Mouse (Mus musculus) limb, embryonic 15.5 days (tissue): Measurements from ENCODE around the gene Myo16. TPM values are rescaled to one million over a fixed set of nuclear protein-coding genes. Genes with fewer than 3 reads are reported as not detected.

ENCODE experiments used
- ATAC-seq: fragments of 200-750 bp; cut with Nextera tagmentation; 2 replicates; pipeline ENCODE4 v1.8.0; 2017; ENCODE audit warnings: low read depth, moderate TSS enrichment; ENCODE audit not compliant: insufficient number of reproducible peaks, low FRiP score, low TSS enrichment
- H3K27ac ChIP-seq: fragments of 300-500 bp; sonication (generic); 2 replicates; pipeline ENCODE4 v1.5.1; 2015; ENCODE audit warnings: moderate library complexity, mild to moderate bottlenecking, inconsistent platforms
- H3K27me3 ChIP-seq: fragments of 300-500 bp; sonication (generic); 2 replicates; pipeline ENCODE4 v1.6.1; 2015; ENCODE audit warnings: inconsistent platforms
- H3K36me3 ChIP-seq: fragments of 300-500 bp; sonication (generic); 2 replicates; pipeline ENCODE4 v1.6.1; 2015; ENCODE audit warnings: inconsistent platforms
- H3K4me1 ChIP-seq: fragments of 300-500 bp; sonication (generic); 2 replicates; pipeline ENCODE4 v1.6.1; 2015; ENCODE audit warnings: inconsistent platforms
- H3K4me2 ChIP-seq: fragments of 300-500 bp; sonication (generic); 2 replicates; pipeline ENCODE4 v1.6.1; 2015; ENCODE audit warnings: mild to moderate bottlenecking, inconsistent platforms
- H3K4me3 ChIP-seq: fragments of 300-500 bp; sonication (generic); 2 replicates; pipeline ENCODE4 v1.5.1; 2015; ENCODE audit warnings: mild to moderate bottlenecking, inconsistent platforms
- H3K9ac ChIP-seq: fragments of 300-500 bp; sonication (generic); 2 replicates; pipeline ENCODE4 v1.6.1; 2015; ENCODE audit warnings: inconsistent platforms
- H3K9me3 ChIP-seq: fragments of 300-500 bp; sonication (generic); 2 replicates; pipeline ENCODE4 v1.6.1; 2016; ENCODE audit warnings: inconsistent platforms
- WGBS: fragments of 180-500 bp; shearing (Covaris S2); methylation state at CpG from one replicate; pipeline ENCODE4 v1.1.7; 2015; 5-methylcytosine and 5-hydroxymethylcytosine counted together
- polyA plus RNA-seq: library from polyadenylated mRNA; unstranded; fragments of >200 nt; fragmentation: Nextera tagmentation; extraction: Ambion mirVana; gene quantifications from 2 replicates; pipeline ENCODE4 v1.2.1, GENCODE M21; 2015

Gene Myo16
- polyA plus RNA-seq, 1 experiment from 2014 or later: 0.42 TPM

DNA sequence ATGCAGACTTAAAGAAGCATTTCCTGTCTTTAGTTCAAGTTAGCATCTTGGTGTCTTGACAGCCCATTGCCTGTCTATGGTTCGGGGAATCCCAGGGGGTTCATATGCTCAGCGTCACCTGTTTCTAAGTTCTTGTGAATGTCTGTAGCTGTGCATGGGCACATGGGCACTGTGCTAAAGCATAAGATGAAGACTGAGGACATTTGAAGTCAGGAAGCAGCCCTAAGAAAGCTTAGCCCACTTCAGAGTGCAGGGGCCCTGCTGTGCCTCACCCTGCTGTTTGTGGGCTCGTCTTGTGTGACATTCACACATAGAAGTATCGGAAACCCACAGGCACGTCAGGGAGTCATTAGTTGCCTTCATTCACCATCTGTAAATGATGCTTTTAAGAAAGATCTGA lies 308.6 kb downstream of the Myo16 start:
- H3K4me2 ChIP-seq: no peak overlapping the region
- WGBS: 68% methylated on average over 5 of the region's 5 CpGs
- no peaks in the 10 kb centered on the region for H3K9me3 ChIP-seq
- ATAC-seq: no peak
- H3K4me1 ChIP-seq: peaks cover 5% of the 10 kb centered on the region; the same call in 1 of the 2 replicates
- no peak overlapping the region for H3K4me3 ChIP-seq
- no peaks in the 10 kb centered on the region for H3K27me3 ChIP-seq
- H3K36me3 ChIP-seq: no peaks in the 10 kb centered on the region
- no peak overlapping the region for H3K9ac ChIP-seq
- H3K27ac ChIP-seq: no peak overlapping the region

DNA sequence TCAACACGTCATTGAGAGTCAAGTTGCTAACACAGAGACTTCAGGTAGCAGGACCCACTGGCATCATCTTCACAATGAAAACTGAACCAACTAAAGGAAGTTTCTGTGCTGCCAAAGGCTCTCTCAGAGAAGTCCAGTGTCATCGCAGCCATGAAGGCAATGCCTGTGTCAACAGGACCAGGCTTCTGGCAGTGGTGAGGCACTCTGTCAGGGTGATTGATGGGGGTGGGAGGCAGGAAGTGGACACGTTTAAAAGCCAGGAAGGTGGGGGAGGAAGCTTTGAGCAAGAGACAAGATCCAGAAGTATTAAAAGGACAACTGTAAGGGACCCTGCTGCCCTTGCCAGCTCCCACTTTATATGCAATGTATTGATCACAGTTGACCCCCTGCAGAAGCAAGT lies 314.8 kb downstream of the Myo16 start:
- Histone ChIP-seq H3K27me3 (no peaks in the 10 kb centered on the region), H3K4me2 (no peak overlapping the region), H3K4me1 (no peaks in the 10 kb centered on the region), H3K9ac (no peak overlapping the region), H3K4me3 (no peak overlapping the region), H3K9me3 (no peaks in the 10 kb centered on the region), H3K27ac (no peak overlapping the region), H3K36me3 (no peaks in the 10 kb centered on the region)
- no peak for ATAC-seq
- 48% methylated on average over 3 of the region's 3 CpGs for WGBS

DNA sequence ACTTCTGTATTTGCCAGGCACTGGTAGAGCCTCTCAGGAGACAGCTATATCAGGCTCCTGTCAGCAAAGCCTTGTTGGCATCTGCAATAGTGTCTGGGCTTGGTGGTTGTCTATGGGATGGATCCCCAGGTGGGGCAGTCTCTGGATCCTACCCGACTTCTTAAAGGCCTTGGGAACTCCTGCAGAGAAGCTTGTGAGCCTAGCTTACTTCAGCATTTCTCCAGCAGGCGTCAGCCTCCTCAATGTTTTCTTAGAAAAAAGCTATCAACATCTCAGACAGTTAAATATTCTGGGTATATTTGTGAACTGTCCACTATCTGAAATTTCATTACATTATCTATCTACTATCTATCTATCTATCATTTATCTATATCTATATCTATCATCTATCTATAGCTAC lies 315.9 kb downstream of the Myo16 start:
- no peak for ATAC-seq
- Histone ChIP-seq H3K27ac (no peak overlapping the region), H3K9me3 (no peaks in the 10 kb centered on the region), H3K27me3 (no peaks in the 10 kb centered on the region), H3K4me3 (no peak overlapping the region), H3K4me2 (no peak overlapping the region), H3K4me1 (no peaks in the 10 kb centered on the region), H3K9ac (no peak overlapping the region), H3K36me3 (no peaks in the 10 kb centered on the region)
- 60% methylated on average over 2 of the region's 2 CpGs for WGBS

DNA sequence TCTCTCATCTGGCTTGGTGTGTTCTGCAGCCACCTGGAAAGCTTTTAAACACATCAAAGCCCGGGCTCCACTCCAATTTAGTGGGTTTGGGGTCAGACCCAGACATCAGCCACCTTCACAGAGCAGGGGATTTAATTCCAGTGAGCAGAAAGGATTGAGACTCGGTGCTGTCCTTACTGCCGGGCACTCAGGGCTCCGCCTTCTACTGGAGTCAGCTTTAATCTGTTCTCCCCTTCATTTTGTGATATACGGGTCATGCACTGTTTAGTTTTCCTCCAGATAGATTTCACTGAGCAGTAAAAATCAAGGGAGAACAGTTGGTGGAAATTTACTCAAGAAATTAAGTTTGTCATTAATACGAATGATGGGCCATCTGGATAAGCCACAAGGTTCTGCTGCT lies 316.6 kb downstream of the Myo16 start:
- Histone ChIP-seq H3K27me3 (no peaks in the 10 kb centered on the region), H3K4me1 (no peaks in the 10 kb centered on the region), H3K27ac (no peak overlapping the region), H3K9ac (no peak overlapping the region), H3K4me2 (no peak overlapping the region), H3K4me3 (no peak overlapping the region), H3K9me3 (no peaks in the 10 kb centered on the region), H3K36me3 (no peaks in the 10 kb centered on the region)
- no peak for ATAC-seq
- 26% methylated on average over 6 of the region's 6 CpGs for WGBS

DNA sequence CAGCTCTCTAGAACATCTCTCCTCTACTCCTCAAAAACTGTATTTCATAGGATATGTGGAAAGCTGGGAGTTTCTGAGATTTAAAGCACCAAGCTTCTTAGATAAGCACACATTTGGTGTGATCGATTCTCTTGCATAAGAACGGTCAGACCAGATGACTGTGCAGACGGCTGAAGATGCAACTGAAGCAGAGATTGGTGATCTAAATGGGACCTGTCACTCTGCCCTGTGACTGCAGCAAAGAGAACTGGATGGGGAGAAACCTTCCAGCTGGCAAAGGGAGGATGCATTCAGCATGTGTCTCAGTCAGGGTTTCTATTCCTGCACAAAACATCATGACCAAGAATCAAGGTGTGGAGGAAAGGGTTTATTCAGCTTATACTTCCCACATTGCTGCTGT lies 318.7 kb downstream of the Myo16 start:
- Histone ChIP-seq H3K4me2 (no peak overlapping the region), H3K9me3 (no peaks in the 10 kb centered on the region), H3K27me3 (no peaks in the 10 kb centered on the region), H3K9ac (no peak overlapping the region), H3K36me3 (no peaks in the 10 kb centered on the region), H3K27ac (no peak overlapping the region), H3K4me1 (no peaks in the 10 kb centered on the region), H3K4me3 (no peak overlapping the region)
- WGBS: 81% methylated on average over 3 of the region's 3 CpGs
- ATAC-seq: no peak

DNA sequence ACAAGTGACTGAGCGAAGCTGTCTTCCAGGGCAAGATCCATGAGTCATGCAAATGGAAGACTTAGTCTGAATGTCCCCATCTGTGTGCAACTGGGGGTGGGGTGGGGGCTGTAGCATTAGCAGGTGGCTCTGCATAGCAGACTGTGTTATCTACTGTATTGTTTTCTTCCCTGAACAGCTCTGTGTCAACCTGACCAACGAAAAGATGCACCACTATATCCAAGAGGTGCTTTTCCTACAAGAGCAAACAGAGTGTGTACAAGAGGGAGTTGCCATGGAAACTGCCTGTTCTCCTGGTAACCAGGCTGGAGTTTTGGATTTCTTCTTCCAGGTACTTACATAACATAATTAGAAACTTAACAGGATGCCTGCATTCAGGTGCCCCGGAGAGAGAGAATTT lies 320.7 kb downstream of the Myo16 start:
- no peak overlapping the region for H3K9ac ChIP-seq
- H3K4me2 ChIP-seq: no peak overlapping the region
- no peak overlapping the region for H3K27ac ChIP-seq
- no peaks in the 10 kb centered on the region for H3K36me3 ChIP-seq
- H3K4me1 ChIP-seq: no peaks in the 10 kb centered on the region
- 73% methylated on average over 3 of the region's 3 CpGs for WGBS
- H3K27me3 ChIP-seq: no peaks in the 10 kb centered on the region
- H3K4me3 ChIP-seq: no peak overlapping the region
- no peak for ATAC-seq
- H3K9me3 ChIP-seq: no peaks in the 10 kb centered on the region

DNA sequence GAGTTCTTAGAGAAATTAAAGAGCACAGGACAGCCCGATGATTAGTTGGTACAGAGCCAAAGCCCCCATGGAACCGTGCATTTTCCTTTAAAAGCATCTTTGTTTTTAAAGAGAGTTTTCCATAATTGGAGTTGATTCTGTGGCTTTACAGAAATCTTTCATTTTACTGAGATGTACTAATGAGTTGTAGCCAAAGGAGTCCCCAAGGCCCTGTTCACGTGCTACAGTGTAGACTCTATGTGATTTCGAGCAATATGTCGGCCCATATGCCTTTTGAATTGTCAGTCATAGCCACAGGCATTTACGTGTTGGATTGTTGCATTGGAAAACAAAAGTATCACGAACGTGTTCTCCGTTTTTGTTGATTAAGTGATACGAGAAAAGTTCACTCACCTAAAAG lies 325.3 kb downstream of the Myo16 start:
- H3K27me3 ChIP-seq: no peaks in the 10 kb centered on the region
- WGBS: 75% methylated on average over 10 of the region's 10 CpGs

DNA sequence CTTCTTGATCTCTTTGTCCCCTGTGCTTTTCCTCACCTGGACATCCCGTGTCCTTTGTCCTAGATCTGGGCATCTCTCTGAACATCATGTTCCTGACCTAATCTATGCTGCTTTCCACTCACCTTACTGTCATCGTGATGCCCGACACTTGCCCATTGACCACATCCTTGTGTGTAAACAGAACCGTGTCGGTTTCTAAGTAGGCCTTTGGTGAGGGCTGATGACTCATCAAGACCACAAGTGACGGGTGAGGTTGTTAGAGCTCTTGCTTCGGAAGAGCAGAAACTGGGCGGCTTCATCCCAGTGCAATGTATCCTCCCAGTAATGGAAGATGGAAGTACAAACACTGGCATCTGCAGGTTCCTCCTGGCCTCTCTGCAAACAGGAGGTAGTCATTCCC lies 327.1 kb downstream of the Myo16 start:
- Histone ChIP-seq H3K4me2 (no peak overlapping the region), H3K4me1 (no peaks in the 10 kb centered on the region), H3K27me3 (no peaks in the 10 kb centered on the region), H3K9ac (no peak overlapping the region), H3K27ac (no peak overlapping the region), H3K9me3 (no peaks in the 10 kb centered on the region), H3K4me3 (no peak overlapping the region), H3K36me3 (no peaks in the 10 kb centered on the region)
- no peak for ATAC-seq
- WGBS: 93% methylated on average over 8 of the region's 8 CpGs

More for the DNA sequence above, 325.3 kb downstream of the Myo16 start:
- ATAC-seq: no peak
- Histone ChIP-seq H3K27ac (no peak overlapping the region), H3K4me2 (no peak overlapping the region), H3K9ac (no peak overlapping the region), H3K9me3 (no peaks in the 10 kb centered on the region), H3K4me3 (no peak overlapping the region), H3K4me1 (no peaks in the 10 kb centered on the region), H3K36me3 (no peaks in the 10 kb centered on the region)

DNA sequence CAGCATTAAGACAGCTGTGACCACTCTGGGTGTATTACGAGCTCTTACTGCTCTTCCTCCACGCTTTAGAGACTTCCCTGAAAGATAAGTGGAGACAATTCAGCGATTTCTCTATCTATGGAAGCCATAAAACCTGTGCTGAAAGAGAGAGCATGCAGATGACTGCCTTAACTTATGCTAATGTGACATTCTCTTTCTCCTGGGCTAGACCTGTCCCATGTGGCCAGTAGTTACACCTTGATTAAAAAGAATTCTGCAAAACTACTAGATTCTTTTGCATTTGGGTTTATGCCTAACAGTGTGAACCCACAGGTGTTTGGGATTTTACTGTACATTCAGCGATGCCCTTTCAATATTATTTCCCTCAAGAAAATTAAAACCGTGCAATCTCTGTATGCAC lies 328.4 kb downstream of the Myo16 start:
- H3K27me3 ChIP-seq: no peaks in the 10 kb centered on the region
- no peak overlapping the region for H3K9ac ChIP-seq
- no peak for ATAC-seq
- H3K9me3 ChIP-seq: no peaks in the 10 kb centered on the region
- no peaks in the 10 kb centered on the region for H3K36me3 ChIP-seq
- no peak overlapping the region for H3K4me2 ChIP-seq
- no peak overlapping the region for H3K27ac ChIP-seq
- 61% methylated on average over 5 of the region's 5 CpGs for WGBS
- H3K4me3 ChIP-seq: no peak overlapping the region
- H3K4me1 ChIP-seq: no peaks in the 10 kb centered on the region

DNA sequence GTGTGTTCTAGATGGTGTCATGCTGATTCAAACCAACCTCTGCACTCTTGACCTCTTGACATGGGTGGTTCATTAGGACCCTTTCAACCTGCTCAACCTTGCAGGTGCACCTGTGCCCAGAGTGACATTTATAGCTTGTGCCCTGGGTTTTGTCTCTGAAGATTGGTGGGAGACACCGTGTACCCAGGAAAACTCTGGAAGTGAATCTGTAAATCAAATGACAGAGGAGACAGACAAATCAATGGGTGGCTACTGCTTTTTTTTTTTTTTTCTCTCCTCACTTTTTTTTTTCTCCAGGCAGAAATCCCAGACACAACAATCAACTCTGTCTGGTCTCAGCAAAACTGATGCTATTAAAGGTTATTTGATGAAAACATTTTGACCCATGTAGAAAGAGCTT lies 329.2 kb downstream of the Myo16 start:
- Histone ChIP-seq H3K9ac (no peak overlapping the region), H3K9me3 (no peaks in the 10 kb centered on the region), H3K36me3 (no peaks in the 10 kb centered on the region), H3K27me3 (no peaks in the 10 kb centered on the region), H3K27ac (no peak overlapping the region), H3K4me2 (no peak overlapping the region), H3K4me1 (no peaks in the 10 kb centered on the region), H3K4me3 (no peak overlapping the region)
- 26% methylated on average over 1 of the region's 1 CpGs for WGBS
- ATAC-seq: no peak

DNA sequence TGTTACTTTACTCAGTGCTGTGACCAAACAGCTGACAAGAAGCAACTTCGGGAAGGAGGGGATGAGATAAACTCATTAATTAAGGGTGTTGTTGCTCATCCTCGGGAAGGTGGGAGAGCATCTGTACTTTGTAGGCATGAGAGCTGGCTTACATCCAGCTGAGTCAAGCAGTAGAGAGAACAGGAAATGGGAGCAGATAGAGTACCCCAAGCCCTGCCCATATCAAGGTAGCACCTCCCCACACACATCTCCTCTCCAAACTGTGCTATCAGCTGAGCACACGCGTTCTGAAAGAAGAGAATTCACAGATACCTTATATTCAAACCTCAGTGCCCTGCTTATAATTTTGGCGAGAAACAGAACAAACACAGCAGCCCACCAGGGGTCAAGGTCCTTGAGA lies 330.1 kb downstream of the Myo16 start:
- no peak overlapping the region for H3K9ac ChIP-seq
- 64% methylated on average over 5 of the region's 5 CpGs for WGBS
- no peak for ATAC-seq
- H3K27ac ChIP-seq: no peak overlapping the region
- H3K27me3 ChIP-seq: no peaks in the 10 kb centered on the region
- H3K4me2 ChIP-seq: no peak overlapping the region
- no peak overlapping the region for H3K4me3 ChIP-seq
- H3K36me3 ChIP-seq: no peaks in the 10 kb centered on the region
- H3K9me3 ChIP-seq: no peaks in the 10 kb centered on the region
- no peaks in the 10 kb centered on the region for H3K4me1 ChIP-seq

DNA sequence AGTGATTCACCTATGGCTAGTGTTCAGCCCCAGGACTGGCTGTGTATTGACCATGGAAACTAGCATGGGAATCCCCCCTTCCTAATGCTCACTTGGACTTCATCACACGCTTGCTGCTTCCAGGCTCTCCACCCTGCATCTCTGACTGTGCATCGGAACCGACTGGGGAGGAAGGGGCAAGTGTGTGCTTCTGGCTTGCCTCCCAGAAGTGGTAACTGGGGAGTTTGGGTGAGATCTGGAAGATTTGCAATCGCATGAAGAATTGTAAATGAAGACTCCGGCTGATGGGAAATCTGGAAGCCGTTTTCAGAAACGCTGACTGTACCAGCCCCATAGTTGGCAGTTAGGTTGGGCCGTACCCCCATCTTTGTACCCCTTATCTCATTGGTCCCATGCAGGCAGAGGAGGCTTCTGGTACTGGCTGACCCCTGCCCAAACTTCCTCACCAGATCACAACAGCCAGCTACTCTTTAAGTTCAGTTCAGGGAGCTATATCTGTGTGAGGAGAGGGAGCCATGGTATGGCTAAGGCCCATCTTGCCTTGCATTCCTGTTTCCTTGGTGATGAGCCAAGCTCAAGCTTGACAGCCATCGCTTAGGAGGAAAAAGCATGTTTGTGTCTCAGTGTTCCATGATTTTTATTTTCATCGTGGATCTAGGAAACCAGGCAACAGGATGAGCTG lies 336.2 kb downstream of the Myo16 start:
- Histone ChIP-seq H3K9ac (no peak overlapping the region), H3K4me3 (no peak overlapping the region), H3K27me3 (no peaks in the 10 kb centered on the region), H3K4me2 (no peak overlapping the region), H3K27ac (no peak overlapping the region), H3K9me3 (no peaks in the 10 kb centered on the region), H3K36me3 (no peaks in the 10 kb centered on the region), H3K4me1 (0 out of 2 replicates have a peak, but pooled peaks cover 5% of the 10 kb centered on the region)
- ATAC-seq: no peak
- WGBS: 69% methylated on average over 10 of the region's 10 CpGs

DNA sequence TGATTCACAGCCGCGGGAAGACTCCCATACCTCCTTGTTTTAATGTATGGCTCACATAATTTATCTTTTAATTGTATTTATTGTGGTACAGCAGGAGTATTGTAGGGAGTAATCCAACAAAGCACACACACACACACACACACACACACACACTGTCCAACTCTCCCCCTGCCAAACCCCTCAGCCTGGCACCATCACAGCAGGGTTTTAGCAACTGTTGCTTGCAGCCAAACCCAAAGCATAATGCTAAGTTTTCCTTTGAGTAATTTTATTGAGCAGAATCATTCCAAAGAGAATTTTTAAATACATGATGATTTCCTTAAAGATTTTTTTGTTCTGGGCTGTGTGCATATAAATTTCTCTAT lies 336.7 kb downstream of the Myo16 start:
- Histone ChIP-seq H3K4me2 (no peak overlapping the region), H3K27ac (no peak overlapping the region), H3K4me3 (no peak overlapping the region), H3K4me1 (0 out of 2 replicates have a peak, but pooled peaks cover 5% of the 10 kb centered on the region), H3K9me3 (no peaks in the 10 kb centered on the region), H3K27me3 (no peaks in the 10 kb centered on the region), H3K9ac (no peak overlapping the region), H3K36me3 (no peaks in the 10 kb centered on the region)
- no peak for ATAC-seq
- WGBS: 91% methylated on average over 2 of the region's 2 CpGs
